ENCODE assay signal across 8 mouse cellular contexts in the genomic region with DNA sequence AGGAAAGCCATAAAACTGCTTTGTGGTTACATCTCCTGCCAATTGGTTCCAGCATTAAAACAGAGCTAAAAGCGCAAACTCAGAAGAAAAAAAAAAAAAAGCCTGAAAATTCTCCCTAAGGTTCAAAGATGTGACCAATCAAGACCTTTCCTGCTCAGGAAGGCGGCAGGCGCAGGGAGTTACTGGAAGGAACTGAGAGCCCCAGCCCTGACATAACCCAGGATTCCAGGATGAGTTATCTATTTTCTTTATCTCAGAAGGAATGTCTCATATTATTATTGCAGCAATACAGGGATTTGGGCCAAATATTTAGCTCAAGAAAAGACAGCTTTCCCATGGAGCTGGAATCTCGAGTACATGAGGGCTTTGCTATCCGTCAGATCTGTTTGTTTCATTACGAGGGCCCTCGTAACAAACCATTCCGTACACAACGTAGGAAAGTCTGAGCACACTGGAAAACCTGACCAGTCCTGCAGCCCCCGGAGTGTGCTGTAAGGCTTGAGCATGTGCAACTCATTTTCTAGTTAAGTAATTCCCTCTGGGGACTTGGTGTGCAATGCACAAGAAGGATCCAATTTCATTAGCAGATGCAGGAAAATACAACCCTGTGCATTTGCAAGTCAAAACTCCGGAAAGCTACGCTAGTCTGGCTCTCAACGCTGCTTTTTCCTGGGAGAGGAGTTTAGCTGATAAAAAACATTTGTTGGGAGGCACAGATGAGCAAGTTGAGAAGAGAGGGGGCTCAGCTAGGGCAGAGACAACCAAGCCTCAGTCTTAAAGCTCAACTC. TPM values are rescaled to one million over a fixed set of nuclear protein-coding genes. Genes with fewer than 3 reads are reported as not detected.
DNase-seq lines count a peak whose midpoint lies in the region; ATAC-seq and TF ChIP-seq lines count a peak whose summit lies in the region.

No protein-coding gene starts in this region.

- peaks cover 7% of the 10 kb centered on the region; the same call in 1 of the 2 replicates for H3K4me1 ChIP-seq in embryonic fibroblast, embryonic 13.5 days (ENCODE audit: control insufficient read depth, insufficient read depth, low read length)
- H3K4me1 ChIP-seq in midbrain, embryonic 11.5 days (ENCODE audit: control insufficient read depth, insufficient read depth, low read length), result peaks cover 25% of the 10 kb centered on the region

- no peaks in the 10 kb centered on the region for H3K36me3 ChIP-seq in midbrain, embryonic 11.5 days (ENCODE audit: control insufficient read depth, insufficient read depth, low read length)

- intact Hi-C loops in left cerebral cortex, adult 2 months (cut with DNase I), result no loop called here
- intact Hi-C loops in heart, postnatal 10 days (cut with DNase I), result no loop called here

- TF ChIP-seq CTCF in left cerebral cortex, adult 2 months (IDR thresholded peaks at IDR 0.05), result no peak
- TF ChIP-seq CTCF in embryonic fibroblast, embryonic 13.5 days (IDR thresholded peaks at IDR 0.05; ENCODE audit: borderline replicate concordance, insufficient read depth, low read length), result no peak

- no peak for DNase-seq in left cerebral cortex, adult 2 months (ENCODE audit: extremely low spot score in 1 of 2, low spot score in 2 of 2)
- DNase-seq in left cerebral cortex, adult 9 months (ENCODE audit: low spot score in 2 of 2), result no peak
- peak; percentile 64 to 68 for DNase-seq in heart, postnatal 10 days
- peak; percentile 60 to 73 for DNase-seq in kidney, postnatal 36 days
- DNase-seq in midbrain, embryonic 11.5 days (ENCODE audit: low spot score, missing footprints), result peak; percentile 93
- DNase-seq in thymus, adult 18-20 months, result no peak
- no peak for DNase-seq in spleen, postnatal 4 days (ENCODE audit: low spot score in 2 of 2)

- no peak for ATAC-seq in midbrain, embryonic 11.5 days (ENCODE audit: low FRiP score)

- peak overlapping the region; percentile 26 for H3K4me2 ChIP-seq in midbrain, embryonic 11.5 days

- no peaks in the 10 kb centered on the region for H3K27me3 ChIP-seq in midbrain, embryonic 11.5 days (ENCODE audit: control insufficient read depth, insufficient read depth, low read length)

- peak overlapping the region; percentile 36 for H3K4me3 ChIP-seq in left cerebral cortex, adult 2 months
- peak overlapping the region; percentile 96 for H3K4me3 ChIP-seq in embryonic fibroblast, embryonic 13.5 days (ENCODE audit: insufficient read depth, low read length)
- no peak overlapping the region for H3K4me3 ChIP-seq in midbrain, embryonic 11.5 days (ENCODE audit: low read depth, low read length)

- TF ChIP-seq POLR2A in embryonic fibroblast, embryonic 13.5 days (IDR thresholded peaks at IDR 0.05; ENCODE audit: low read depth, low read length), result peak; percentile 54; the same call in 1 of the 2 replicates

- peak overlapping the region; percentile 52 for H3K9ac ChIP-seq in midbrain, embryonic 11.5 days (ENCODE audit: low read length)

- peak overlapping the region; percentile 72 for H3K27ac ChIP-seq in left cerebral cortex, adult 2 months
- peak overlapping the region; percentile 99 for H3K27ac ChIP-seq in embryonic fibroblast, embryonic 13.5 days (ENCODE audit: insufficient read depth, low read length)
- H3K27ac ChIP-seq in midbrain, embryonic 11.5 days (ENCODE audit: low read depth, low read length), result peak overlapping the region; percentile 83

- 27% methylated on average over 13 of the region's 13 CpGs for WGBS in midbrain, embryonic 11.5 days

- H3K9me3 ChIP-seq in midbrain, embryonic 11.5 days (ENCODE audit: control insufficient read depth, low read length), result no peaks in the 10 kb centered on the region

RNA-seq across cellular contexts. Expression of gene Cers5, which starts 45.8 kb away (rescaled TPM):
- 10 to 100 TPM; 32.3 to 34.7 TPM for total RNA-seq in left cerebral cortex, adult 2 months (2021)
- polyA plus RNA-seq in embryonic fibroblast, embryonic 13.5 days (2011; ENCODE audit: insufficient read length, low read depth, missing spikeins), result 75.9 and 82.1 TPM in 2 replicates
- total RNA-seq in heart, postnatal 10 days (2021), result 10 to 100 TPM; 26.4 to 28.1 TPM
- 57.8 and 59.6 TPM in 2 replicates for polyA plus RNA-seq in midbrain, embryonic 11.5 days (2014; fragmentation: Nextera tagmentation; extraction: Ambion mirVana)

RNA-seq across cellular contexts. Expression of gene Lima1, which starts 56.7 kb away (rescaled TPM):
- 10 to 100 TPM in 1 of 2 experiments, 1 to 10 TPM in 1; 9.9 to 11.0 TPM for total RNA-seq in left cerebral cortex, adult 2 months (2021)
- 172 and 199 TPM in 2 replicates for polyA plus RNA-seq in embryonic fibroblast, embryonic 13.5 days (2011; ENCODE audit: insufficient read length, low read depth, missing spikeins)
- total RNA-seq in heart, postnatal 10 days (2021), result 10 to 100 TPM; 27.9 to 32.8 TPM
- 22.0 and 25.9 TPM in 2 replicates for polyA plus RNA-seq in midbrain, embryonic 11.5 days (2014; fragmentation: Nextera tagmentation; extraction: Ambion mirVana)

Comparison
In these comparisons a context has a peak if more than half of its experiments do, and no peak if none do; other contexts are left out.
1. DNase-seq: peak in heart, postnatal 10 days (2 of 2), kidney, postnatal 36 days (2 of 2) and midbrain, embryonic 11.5 days (single experiment); none in left cerebral cortex, adult 2 months (0 of 2), left cerebral cortex, adult 9 months (0 of 2), thymus, adult 18-20 months (0 of 2) and spleen, postnatal 4 days (0 of 2).
2. Peak in every context shown above with its lines, with median percentiles within 50 percentile points of each other: H3K27ac ChIP-seq.